Mouse (Mus musculus) kidney, adult 2 months (tissue): ENCODE measurements around the gene Adamts7.

Source experiments
- CTCF ChIP-seq: fragments of 200-500 bp; conservative IDR thresholded peaks from 2 replicates; pipeline ENCODE4 v1.5.1; 2011; ENCODE audit warnings: low read depth, mild to moderate bottlenecking, control low read depth, low read length, moderate library complexity, mixed read lengths; ENCODE audit not compliant: insufficient read depth, insufficient read length
- POLR2A ChIP-seq: fragments of 200-500 bp; IDR thresholded peaks from one replicate; pipeline ENCODE4 v1.6.1; 2011; ENCODE audit warnings: low read depth, low read length, control low read depth

GRCm38 (mm10) chr9:90181656-90182388 lies 19.0 kb downstream of the Adamts7 start:
- TF ChIP-seq CTCF = no peak
- no peak for TF ChIP-seq POLR2A
